Mouse (Mus musculus) kidney, adult 2 months (tissue): ENCODE measurements around the gene L3mbtl4.

Experiments used
- CTCF ChIP-seq: fragments of 200-500 bp; conservative IDR thresholded peaks from 2 replicates; pipeline ENCODE4 v1.5.1; 2011; ENCODE audit warnings: low read depth, mild to moderate bottlenecking, control low read depth, low read length, moderate library complexity, mixed read lengths; ENCODE audit not compliant: insufficient read depth, insufficient read length
- POLR2A ChIP-seq: fragments of 200-500 bp; IDR thresholded peaks from one replicate; pipeline ENCODE4 v1.6.1; 2011; ENCODE audit warnings: low read depth, low read length, control low read depth

DNA sequence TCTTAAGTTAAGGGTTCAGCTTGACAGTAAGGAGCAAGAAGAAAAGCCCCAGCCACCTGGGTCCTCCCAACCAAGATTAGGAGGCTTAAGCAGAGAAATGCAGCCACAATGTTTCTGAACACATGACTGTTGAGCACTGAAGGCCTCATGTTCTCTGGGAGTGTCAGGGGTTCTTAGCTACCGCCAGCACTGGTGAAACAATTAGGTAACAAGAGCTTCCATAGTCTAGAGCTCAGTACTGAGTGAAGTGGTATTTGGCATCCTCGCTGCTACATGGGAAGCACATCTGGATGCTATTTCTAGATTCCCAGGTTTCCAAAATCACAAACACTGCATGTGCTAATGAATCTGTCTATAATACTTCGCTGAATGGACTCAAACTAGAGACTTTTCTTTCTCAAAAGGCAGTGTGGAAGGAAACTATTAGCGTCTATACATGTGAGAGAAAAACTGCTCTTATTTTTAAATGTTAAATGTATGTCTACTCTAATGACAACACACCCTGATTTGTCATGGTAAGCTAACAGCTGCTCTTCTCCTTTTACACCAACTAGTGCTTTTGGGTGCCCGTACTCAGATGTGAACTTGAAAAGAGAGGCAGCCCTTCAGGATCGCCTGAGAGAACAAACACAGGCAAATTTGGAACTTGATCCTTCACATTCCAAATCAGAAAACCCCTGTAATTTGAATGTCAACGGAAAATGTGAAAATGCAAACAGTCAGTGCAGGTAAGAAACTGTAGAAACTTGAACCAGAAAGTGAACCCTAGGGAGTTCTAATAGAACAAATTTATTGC is 356.2 kb downstream of the L3mbtl4 start:
- TF ChIP-seq CTCF (no peak), POLR2A (no peak)
